ENCODE assay signal across 7 mouse cellular contexts in the genomic region with DNA sequence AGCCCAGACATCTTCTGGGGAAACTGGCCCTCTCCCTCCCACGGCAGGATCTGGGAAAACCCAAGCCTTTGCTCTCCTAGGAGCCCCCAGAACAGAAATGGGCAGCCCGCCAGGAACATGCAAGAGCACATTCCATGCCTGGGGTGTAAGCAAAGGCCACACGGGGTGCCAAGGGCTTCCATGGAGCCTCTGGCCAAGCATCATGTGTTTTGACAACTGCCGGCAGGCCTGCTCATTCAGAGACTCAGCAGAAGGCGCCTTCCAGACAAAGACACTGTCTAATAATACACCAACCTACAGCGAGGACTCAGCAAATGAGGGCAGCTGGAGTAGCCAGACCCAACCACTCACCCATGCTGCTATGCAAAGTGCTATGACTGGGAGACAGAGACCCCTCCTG. TPM values are rescaled to one million over a fixed set of nuclear protein-coding genes. Genes with fewer than 3 reads are reported as not detected.
A peak's percentile ranks its signal among the peaks of the same experiment; 100 is the strongest.
DNase-seq lines count a peak whose midpoint lies in the region; ATAC-seq and TF ChIP-seq lines count a peak whose summit lies in the region.

No protein-coding gene starts in this region.

- DNase-seq in ES-E14 (ENCODE audit: low read depth, low spot score) = no peak
- peak; percentile 55 for DNase-seq in adrenal gland, adult 8-10 months
- DNase-seq in lung, postnatal 14 days = peak; percentile 85
- DNase-seq in testis, postnatal 10 days (ENCODE audit: low spot score) = peak; percentile 91

- H3K4me3 ChIP-seq in ES-E14 (ENCODE audit: insufficient read depth in 1 of 2, low read depth in 1 of 2, low read length in 2 of 2, poor library complexity in 1 of 2, severe bottlenecking in 1 of 2) = no peak overlapping the region
- H3K4me3 ChIP-seq in embryonic facial prominence, embryonic 13.5 days = no peak overlapping the region
- no peak overlapping the region for H3K4me3 ChIP-seq in heart, embryonic 13.5 days
- H3K4me3 ChIP-seq in kidney, embryonic 16.5 days (ENCODE audit: low read length) = no peak overlapping the region

- H3K4me1 ChIP-seq in ES-E14 (ENCODE audit: control insufficient read depth in 2 of 2, insufficient read depth in 2 of 2, low read length in 2 of 2, poor library complexity in 1 of 2) = peaks cover 3 to 37% of the 10 kb centered on the region in 2 experiments; a peak in 3 of 4 replicates
- peaks cover 76% of the 10 kb centered on the region for H3K4me1 ChIP-seq in embryonic facial prominence, embryonic 13.5 days
- peaks cover 80% of the 10 kb centered on the region for H3K4me1 ChIP-seq in heart, embryonic 13.5 days
- H3K4me1 ChIP-seq in kidney, embryonic 16.5 days (ENCODE audit: insufficient read depth, low read length) = peaks cover 63% of the 10 kb centered on the region

- H3K4me2 ChIP-seq in embryonic facial prominence, embryonic 13.5 days = peak overlapping the region; percentile 30
- peak overlapping the region; percentile 39 for H3K4me2 ChIP-seq in heart, embryonic 13.5 days
- no peak overlapping the region for H3K4me2 ChIP-seq in kidney, embryonic 16.5 days (replicated peaks; ENCODE audit: low read depth, low read length)

- peak overlapping the region; percentile 27; the same call in 1 of the 2 replicates for H3K27ac ChIP-seq in ES-E14 (ENCODE audit: insufficient read depth, low read depth, low read length, poor library complexity, severe bottlenecking)
- peak overlapping the region; percentile 83 for H3K27ac ChIP-seq in embryonic facial prominence, embryonic 13.5 days
- H3K27ac ChIP-seq in heart, embryonic 13.5 days (replicated peaks) = peak overlapping the region; percentile 99
- H3K27ac ChIP-seq in kidney, embryonic 16.5 days (ENCODE audit: low read length) = peak overlapping the region; percentile 79

- H3K36me3 ChIP-seq in ES-E14 (ENCODE audit: control insufficient read depth, insufficient read depth, low read length, poor library complexity, severe bottlenecking) = peaks cover 61% of the 10 kb centered on the region
- H3K36me3 ChIP-seq in embryonic facial prominence, embryonic 13.5 days = peaks cover 51% of the 10 kb centered on the region
- peaks cover 57% of the 10 kb centered on the region for H3K36me3 ChIP-seq in heart, embryonic 13.5 days
- H3K36me3 ChIP-seq in kidney, embryonic 16.5 days (ENCODE audit: insufficient read depth, low read length) = peaks cover 40% of the 10 kb centered on the region

- no peak overlapping the region; the same call in 1 of the 2 replicates for H3K9ac ChIP-seq in ES-E14 (ENCODE audit: insufficient read depth, low read depth, low read length, poor library complexity, severe bottlenecking)
- peak overlapping the region; percentile 54; the same call in 1 of the 2 replicates for H3K9ac ChIP-seq in embryonic facial prominence, embryonic 13.5 days
- peak overlapping the region; percentile 69 for H3K9ac ChIP-seq in heart, embryonic 13.5 days
- H3K9ac ChIP-seq in kidney, embryonic 16.5 days (replicated peaks; ENCODE audit: low read length) = peak overlapping the region; percentile 14; the same call in 1 of the 2 replicates

- in situ Hi-C loops in ES-E14 (cut with MboI; ENCODE audit: low sequenced_read_pairs in 2 of 2, unreplicated experiment in 2 of 2) = no loop called here

- no peaks in the 10 kb centered on the region for H3K9me3 ChIP-seq in ES-E14 (ENCODE audit: control insufficient read depth, insufficient read depth, low read depth, low read length)
- H3K9me3 ChIP-seq in embryonic facial prominence, embryonic 13.5 days = no peaks in the 10 kb centered on the region
- no peaks in the 10 kb centered on the region for H3K9me3 ChIP-seq in heart, embryonic 13.5 days
- no peaks in the 10 kb centered on the region for H3K9me3 ChIP-seq in kidney, embryonic 16.5 days (ENCODE audit: low read length)

- H3K27me3 ChIP-seq in embryonic facial prominence, embryonic 13.5 days = no peaks in the 10 kb centered on the region
- no peaks in the 10 kb centered on the region for H3K27me3 ChIP-seq in heart, embryonic 13.5 days (replicated peaks)
- no peaks in the 10 kb centered on the region for H3K27me3 ChIP-seq in kidney, embryonic 16.5 days (ENCODE audit: insufficient read depth, low read length)

- ATAC-seq in embryonic facial prominence, embryonic 13.5 days (ENCODE audit: insufficient number of reproducible peaks, insufficient read depth, low FRiP score, low TSS enrichment, low read depth) = peak; percentile 65
- peak; percentile 67; the same call in 1 of the 2 replicates for ATAC-seq in heart, embryonic 13.5 days (ENCODE audit: extremely low read depth, insufficient number of reproducible peaks, low FRiP score, low TSS enrichment)
- peak; percentile 34 for ATAC-seq in kidney, embryonic 16.5 days (ENCODE audit: low FRiP score, low TSS enrichment)

- WGBS in embryonic facial prominence, embryonic 13.5 days = 33% methylated on average over 6 of the region's 6 CpGs
- WGBS in heart, embryonic 13.5 days = 5% methylated on average over 6 of the region's 6 CpGs
- 40% methylated on average over 6 of the region's 6 CpGs for WGBS in kidney, embryonic 16.5 days

TF ChIP-seq in ES-E14, 5 proteins besides CTCF, POLR2A, EP300 and RAD21:
- TF ChIP-seq ZNF384 (IDR thresholded peaks at IDR 0.05; ENCODE audit: low read depth, low read length) = no peak
- no peak for TF ChIP-seq CHD2 (IDR thresholded peaks at IDR 0.05; ENCODE audit: low read depth, low read length)
- no peak for TF ChIP-seq MAFK (IDR thresholded peaks at IDR 0.05; ENCODE audit: insufficient read depth, low read depth, low read length)
- no peak for TF ChIP-seq ZC3H11A (IDR thresholded peaks at IDR 0.05; ENCODE audit: borderline replicate concordance, low read depth, low read length)
- TF ChIP-seq HCFC1 (IDR thresholded peaks at IDR 0.05; ENCODE audit: borderline replicate concordance, insufficient read depth, low read length) = no peak

RNA-seq across cellular contexts. Expression of a gene that starts 38.6 kb away (rescaled TPM):
- total RNA-seq in ES-E14 (2012; rRNA removed) = 2.0 and 2.1 TPM in 2 replicates
- total RNA-seq in adrenal gland, adult 8-10 months (2022) = under 1 TPM in 3 of 4 experiments, not detected in 1; 0.12 to 0.16 (median 0.15) TPM
- polyA plus RNA-seq in embryonic facial prominence, embryonic 13.5 days (2015; fragmentation: Nextera tagmentation; extraction: Ambion mirVana) = 0.69 and 1.2 TPM in 2 replicates
- polyA plus RNA-seq in heart, embryonic 13.5 days (2015; fragmentation: Nextera tagmentation; extraction: Ambion mirVana) = 0.15 and 0.38 TPM in 2 replicates
- polyA plus RNA-seq in kidney, embryonic 16.5 days (2015; fragmentation: Nextera tagmentation; extraction: Ambion mirVana) = 0.59 and 0.74 TPM in 2 replicates

RNA-seq across cellular contexts. Expression of a gene that starts 42.3 kb away (rescaled TPM):
- 566 and 627 TPM in 2 replicates for total RNA-seq in ES-E14 (2012; rRNA removed)
- total RNA-seq in adrenal gland, adult 8-10 months (2022) = 100 to 1,000 TPM; 184 to 285 (median 233) TPM
- 232 and 258 TPM in 2 replicates for polyA plus RNA-seq in embryonic facial prominence, embryonic 13.5 days (2015; fragmentation: Nextera tagmentation; extraction: Ambion mirVana)
- polyA plus RNA-seq in heart, embryonic 13.5 days (2015; fragmentation: Nextera tagmentation; extraction: Ambion mirVana) = 259 and 266 TPM in 2 replicates
- 360 and 374 TPM in 2 replicates for polyA plus RNA-seq in kidney, embryonic 16.5 days (2015; fragmentation: Nextera tagmentation; extraction: Ambion mirVana)

RNA-seq across cellular contexts. Expression of a gene that starts 56.2 kb away (rescaled TPM):
- total RNA-seq in ES-E14 (2012; rRNA removed) = 0.42 and 0.89 TPM in 2 replicates
- 1 to 10 TPM in 1 of 4 experiments, not detected in 3; 1.2 TPM for total RNA-seq in adrenal gland, adult 8-10 months (2022)
- 25.5 and 29.4 TPM in 2 replicates for polyA plus RNA-seq in embryonic facial prominence, embryonic 13.5 days (2015; fragmentation: Nextera tagmentation; extraction: Ambion mirVana)
- 1.5 and 1.6 TPM in 2 replicates for polyA plus RNA-seq in heart, embryonic 13.5 days (2015; fragmentation: Nextera tagmentation; extraction: Ambion mirVana)
- 1.3 and 2.3 TPM in 2 replicates for polyA plus RNA-seq in kidney, embryonic 16.5 days (2015; fragmentation: Nextera tagmentation; extraction: Ambion mirVana)

Comparison
In these comparisons a context has a peak if more than half of its experiments do, and no peak if none do; other contexts are left out.
1. H3K27ac ChIP-seq: peak in every context shown above with its lines; median percentile 99 in heart, embryonic 13.5 days; 83 in embryonic facial prominence, embryonic 13.5 days; 79 in kidney, embryonic 16.5 days; 27 in ES-E14.